Comparison of ENCODE assay signal across 8 mouse cellular contexts in genomic region chr15:3270646-3271077, GRCm38 (mm10). TPM values are rescaled to one million over a fixed set of nuclear protein-coding genes. Genes with fewer than 3 reads are reported as not detected.
DNase-seq lines count a peak whose midpoint lies in the region; ATAC-seq and TF ChIP-seq lines count a peak whose summit lies in the region.

No protein-coding gene starts in this region.

- H3K27me3 ChIP-seq in Patski, result no peaks in the 10 kb centered on the region
- no peaks in the 10 kb centered on the region for H3K27me3 ChIP-seq in hindbrain, embryonic 11.5 days (ENCODE audit: control insufficient read depth, insufficient read depth, low read length)

- DNase-seq in Patski (ENCODE audit: low read depth, low spot score), result no peak
- peak; percentile 11 for DNase-seq in cerebellum, adult 9-10 months
- DNase-seq in hindbrain, embryonic 11.5 days (ENCODE audit: low spot score), result peak; percentile 68
- DNase-seq in layer of hippocampus, adult 9-11 months, result peak; percentile 66
- DNase-seq in lung, postnatal 14 days, result peak; percentile 89
- DNase-seq in ovary, postnatal 36 days (ENCODE audit: low spot score), result peak; percentile 73
- DNase-seq in urinary bladder, adult 2 months (ENCODE audit: low spot score), result peak; percentile 80

- no peaks in the 10 kb centered on the region for H3K36me3 ChIP-seq in hindbrain, embryonic 11.5 days (ENCODE audit: control insufficient read depth, insufficient read depth, low read length)

- in situ Hi-C loops in Patski (cut with MboI; ENCODE audit: low pct_unique_long_range_greater_than_20kb), result no loop called here

- TF ChIP-seq CTCF in Patski (IDR thresholded peaks at IDR 0.05), result no peak

- H3K4me1 ChIP-seq in hindbrain, embryonic 11.5 days (replicated peaks; ENCODE audit: control insufficient read depth, insufficient read depth, low read length), result no peaks in the 10 kb centered on the region

- WGBS in hindbrain, embryonic 11.5 days, result 3% methylated on average over 12 of the region's 12 CpGs

- H3K4me2 ChIP-seq in hindbrain, embryonic 11.5 days (replicated peaks; ENCODE audit: low read depth, low read length), result peak overlapping the region; percentile 31

- peak overlapping the region; percentile 6; the same call in 1 of the 2 replicates for H3K4me3 ChIP-seq in hindbrain, embryonic 11.5 days (ENCODE audit: low read depth, low read length)

- peak; percentile 57 for ATAC-seq in Patski
- peak; percentile 79 for ATAC-seq in frontal cortex, adult (ENCODE audit: low TSS enrichment)
- peak; percentile 83 for ATAC-seq in hindbrain, embryonic 11.5 days (ENCODE audit: low FRiP score)

- CTCF ChIA-PET in Patski (lab: Charles Lee), result interaction anchor here (0.7 to 1.4 kb wide), 5 partner anchors 9 to 135 kb away, joined by 3 to 4 read pairs (median 3); no protein-coding TSS in a partner anchor

- POLR2A ChIA-PET in Patski (lab: Charles Lee), result interaction anchor here (0.8 kb wide), 1 partner anchor 12 kb away, joined by 3 read pairs; no protein-coding TSS in a partner anchor

- H3K27ac ChIP-seq in hindbrain, embryonic 11.5 days (ENCODE audit: low read depth, low read length), result peak overlapping the region; percentile 42; the same call in 1 of the 2 replicates

- H3K9me3 ChIP-seq in hindbrain, embryonic 11.5 days (ENCODE audit: control insufficient read depth, low read length), result no peaks in the 10 kb centered on the region

- H3K9ac ChIP-seq in hindbrain, embryonic 11.5 days (ENCODE audit: low read depth, low read length), result 0 out of 2 replicates have a peak overlapping the region, but pooled peaks have one; percentile 11

RNA-seq across cellular contexts. Expression of gene Selenop, which starts 2.3 kb away (rescaled TPM):
- 37.3 TPM for polyA plus RNA-seq in Patski (2021)
- polyA plus RNA-seq in hindbrain, embryonic 11.5 days (2014; fragmentation: Nextera tagmentation; extraction: Ambion mirVana), result 92.2 and 99.4 TPM in 2 replicates
- polyA plus RNA-seq in urinary bladder, adult 2 months (2012; rRNA removed), result 462 and 520 TPM in 2 replicates

RNA-seq across cellular contexts. Expression of gene Ccdc152, which starts 32.7 kb away (rescaled TPM):
- polyA plus RNA-seq in Patski (2021), result 0.10 TPM
- 0.18 TPM in 1 of 2 replicates, not detected in the other for polyA plus RNA-seq in hindbrain, embryonic 11.5 days (2014; fragmentation: Nextera tagmentation; extraction: Ambion mirVana)
- 1.7 and 2.4 TPM in 2 replicates for polyA plus RNA-seq in urinary bladder, adult 2 months (2012; rRNA removed)
